Mouse (Mus musculus) neural tube, embryonic 14.5 days (tissue): ENCODE measurements around the gene En1. TPM values are rescaled to one million over a fixed set of nuclear protein-coding genes. Genes with fewer than 3 reads are reported as not detected.

ENCODE experiments used
- ATAC-seq: fragments of 200-750 bp; cut with Nextera tagmentation; 2 replicates; pipeline ENCODE4 v1.8.0; 2017; ENCODE audit warnings: low read depth, mild to moderate bottlenecking, moderate TSS enrichment, moderate library complexity
- H3K27ac ChIP-seq: fragments of 300-500 bp; sonication (generic); 2 replicates; pipeline ENCODE4 v1.5.1; 2014; ENCODE audit warnings: low read depth, mild to moderate bottlenecking, control low read depth, low read length, moderate library complexity, mixed read lengths
- H3K27me3 ChIP-seq: fragments of 300-500 bp; sonication (generic); 2 replicates; pipeline ENCODE4 v1.6.1; 2014; ENCODE audit warnings: low read length; ENCODE audit not compliant: control insufficient read depth, insufficient read depth
- H3K36me3 ChIP-seq: fragments of 300-500 bp; sonication (generic); 2 replicates; pipeline ENCODE4 v1.6.1; 2014; ENCODE audit warnings: low read length, mixed read lengths; ENCODE audit not compliant: control insufficient read depth, insufficient read depth
- H3K4me1 ChIP-seq: fragments of 300-500 bp; sonication (generic); 2 replicates; pipeline ENCODE4 v1.6.1; 2014; ENCODE audit warnings: low read length; ENCODE audit not compliant: control insufficient read depth, insufficient read depth
- H3K4me2 ChIP-seq: fragments of 300-500 bp; sonication (generic); 2 replicates; pipeline ENCODE4 v1.6.1; 2014; ENCODE audit warnings: mild to moderate bottlenecking, low read depth, low read length, control low read depth
- H3K4me3 ChIP-seq: fragments of 300-500 bp; sonication (generic); 2 replicates; pipeline ENCODE4 v1.5.1; 2014; ENCODE audit warnings: low read depth, low read length, control low read depth, mixed read lengths
- H3K9ac ChIP-seq: fragments of 300-500 bp; sonication (generic); replicated peaks from 2 replicates; pipeline ENCODE4 v1.6.1; 2014; ENCODE audit warnings: low read depth, mild to moderate bottlenecking, control low read depth, low read length, mixed read lengths
- H3K9me3 ChIP-seq: fragments of 300-500 bp; sonication (generic); 2 replicates; pipeline ENCODE4 v1.6.1; 2016; ENCODE audit warnings: low read length; ENCODE audit not compliant: control insufficient read depth
- WGBS: fragments of 180-500 bp; shearing (Covaris S2); extraction: QIAGEN DNeasy Blood & Tissue Kit; methylation state at CpG from one replicate; pipeline ENCODE4 v1.1.7; 2014; 5-methylcytosine and 5-hydroxymethylcytosine counted together
- polyA plus RNA-seq: library from polyadenylated mRNA; unstranded; fragments of >200 nt; fragmentation: Nextera tagmentation; extraction: Ambion mirVana; gene quantifications from 2 replicates; pipeline ENCODE4 v1.2.1, GENCODE M21; 2014

The En1 gene
- polyA plus RNA-seq, 1 experiment from 2014 or later = 2.1 TPM

DNA sequence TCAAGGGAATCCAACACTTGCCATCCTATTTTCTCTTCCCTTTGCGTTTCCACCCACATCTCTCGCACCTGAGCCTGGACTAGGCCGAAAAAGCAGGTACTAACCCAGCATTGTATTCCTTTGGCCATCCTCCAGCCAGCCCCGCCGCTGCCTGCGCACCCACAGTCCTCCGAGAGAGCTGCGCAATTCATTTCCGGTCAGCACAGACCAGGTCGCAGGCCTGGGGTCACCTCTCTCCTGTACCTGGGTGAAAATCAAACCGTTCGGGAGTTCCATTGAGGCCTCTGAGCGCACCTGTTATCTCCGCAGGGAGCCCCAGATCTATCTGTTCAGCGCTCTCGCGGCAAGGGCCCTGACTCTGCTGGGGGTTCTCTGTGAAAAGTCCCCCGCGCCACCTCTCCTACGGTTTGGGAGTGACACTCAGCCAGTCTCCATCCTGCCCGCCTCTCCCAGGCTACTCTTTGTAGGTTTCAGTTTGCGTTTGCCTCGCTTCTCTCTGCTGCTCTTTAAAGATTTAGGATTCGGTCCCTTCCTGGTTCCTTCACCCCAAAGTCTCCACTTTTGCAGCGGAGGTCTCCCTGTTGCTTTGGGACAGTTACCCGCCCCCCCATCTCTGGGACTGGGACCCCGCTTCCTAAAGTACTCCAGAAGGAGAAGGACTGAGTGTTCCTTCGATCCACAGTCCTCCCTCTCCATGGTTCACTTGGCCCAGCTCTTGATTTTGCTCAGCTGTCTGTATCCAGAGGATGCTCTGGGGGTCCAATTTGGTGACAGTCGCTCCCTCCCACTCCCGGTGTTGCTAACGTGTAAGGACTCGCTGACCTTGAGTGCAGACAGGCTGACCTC is 11.5 kb downstream of the En1 start:
- H3K4me2 ChIP-seq = no peak overlapping the region
- H3K36me3 ChIP-seq = no peaks in the 10 kb centered on the region
- H3K9ac ChIP-seq = no peak overlapping the region
- no peak overlapping the region for H3K4me3 ChIP-seq
- H3K27ac ChIP-seq = no peak overlapping the region
- peaks cover 89% of the 10 kb centered on the region for H3K27me3 ChIP-seq
- no peak for ATAC-seq
- no peaks in the 10 kb centered on the region for H3K9me3 ChIP-seq
- 2% methylated on average over 32 of the region's 32 CpGs for whole genome bisulfite sequencing
- no peaks in the 10 kb centered on the region for H3K4me1 ChIP-seq

- Histone ChIP-seq H3K4me3 (no peak overlapping the region), H3K4me1 (no peaks in the 10 kb centered on the region), H3K9me3 (no peaks in the 10 kb centered on the region), H3K36me3 (no peaks in the 10 kb centered on the region), H3K27me3 (peaks cover 81% of the 10 kb centered on the region), H3K9ac (no peak overlapping the region), H3K4me2 (no peak overlapping the region), H3K27ac (no peak overlapping the region)
- WGBS = under 1% methylated on average over 30 of the region's 30 CpGs
- ATAC-seq = no peak
Measured at GRCm38 (mm10) chr1:120614307-120615100, 12.3 kb downstream of the En1 start.

DNA sequence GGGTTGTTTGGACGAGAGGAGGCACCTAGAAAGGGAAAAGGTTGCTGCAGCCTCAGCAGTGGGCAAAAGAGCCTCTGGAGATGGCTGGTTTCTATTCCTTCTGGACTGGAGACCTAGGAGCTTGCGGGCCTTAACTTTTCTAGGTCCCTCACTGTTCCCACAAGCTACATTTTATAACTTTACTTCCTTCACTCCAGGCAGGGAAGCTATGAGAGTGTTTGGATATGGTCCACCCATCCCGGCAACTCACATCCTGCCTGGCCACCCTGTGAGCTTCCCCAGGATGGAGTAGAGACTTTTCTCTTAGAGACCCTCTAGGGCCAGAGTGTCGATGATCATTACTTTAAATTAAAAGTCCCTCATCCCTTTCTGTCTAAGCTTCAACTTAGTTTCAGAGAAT is 13.3 kb downstream of the En1 start:
- Histone ChIP-seq H3K4me1 (no peaks in the 10 kb centered on the region), H3K9me3 (no peaks in the 10 kb centered on the region), H3K36me3 (no peaks in the 10 kb centered on the region), H3K27ac (no peak overlapping the region), H3K4me3 (no peak overlapping the region), H3K9ac (no peak overlapping the region), H3K27me3 (peaks cover 75% of the 10 kb centered on the region), H3K4me2 (no peak overlapping the region)
- no peak for ATAC-seq
- WGBS = 2% methylated on average over 4 of the region's 4 CpGs

GRCm38 (mm10) chr1:120615927-120616326 is 13.7 kb downstream of the En1 start:
- ATAC-seq = peak; percentile 31; the same call in 1 of the 2 replicates
- no peaks in the 10 kb centered on the region for H3K36me3 ChIP-seq
- H3K4me1 ChIP-seq = no peaks in the 10 kb centered on the region
- WGBS = 2% methylated on average over 9 of the region's 9 CpGs
- no peak overlapping the region for H3K9ac ChIP-seq
- H3K27ac ChIP-seq = no peak overlapping the region
- no peak overlapping the region for H3K4me2 ChIP-seq
- peaks cover 71% of the 10 kb centered on the region for H3K27me3 ChIP-seq
- no peak overlapping the region for H3K4me3 ChIP-seq
- H3K9me3 ChIP-seq = no peaks in the 10 kb centered on the region

- H3K4me3 ChIP-seq = no peak overlapping the region
- WGBS = 15% methylated on average over 5 of the region's 5 CpGs
- H3K9ac ChIP-seq = no peak overlapping the region
- ATAC-seq = no peak
- no peaks in the 10 kb centered on the region for H3K4me1 ChIP-seq
- no peak overlapping the region for H3K27ac ChIP-seq
- H3K27me3 ChIP-seq = peaks cover 26% of the 10 kb centered on the region
- no peaks in the 10 kb centered on the region for H3K9me3 ChIP-seq
- H3K4me2 ChIP-seq = no peak overlapping the region
- H3K36me3 ChIP-seq = no peaks in the 10 kb centered on the region
Measured at GRCm38 (mm10) chr1:120621383-120621782, 19.2 kb downstream of the En1 start.

DNA sequence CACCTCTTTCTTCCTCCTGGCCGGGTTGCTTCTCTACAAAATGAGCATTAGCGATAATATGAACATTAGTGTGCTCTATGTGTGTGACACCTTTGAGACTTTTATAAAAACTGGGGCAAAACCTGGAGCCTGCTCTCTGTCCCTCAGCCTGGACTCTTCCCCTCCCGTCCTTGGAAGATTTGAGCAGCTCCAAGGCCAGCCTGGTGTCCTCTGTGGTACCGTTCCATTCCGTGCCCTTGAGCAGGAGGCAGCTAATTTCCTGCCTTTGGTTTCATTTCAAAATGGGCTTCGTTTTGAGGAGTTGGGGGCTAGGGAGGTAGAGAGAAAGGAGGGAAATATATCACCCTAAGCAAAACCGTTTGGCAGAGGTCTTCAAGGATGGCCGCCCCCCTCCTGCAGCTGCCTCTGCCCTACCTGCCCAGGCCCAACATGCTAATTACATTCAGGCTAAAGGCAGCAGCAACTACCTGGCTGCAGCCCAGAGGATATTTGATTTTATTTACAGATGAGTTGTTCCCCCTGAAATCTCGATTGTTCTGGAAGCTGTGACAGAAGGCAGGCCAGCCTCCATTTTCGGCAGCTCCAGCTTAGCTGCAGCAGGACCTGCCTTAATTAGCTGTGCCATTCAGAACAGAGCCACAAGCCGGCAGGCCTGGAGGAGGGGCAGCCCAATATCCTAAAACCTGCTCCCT is 24.9 kb downstream of the En1 start:
- H3K27me3 ChIP-seq = peaks cover 3% of the 10 kb centered on the region; the same call in 1 of the 2 replicates
- 51% methylated on average over 11 of the region's 11 CpGs for WGBS
- peak; percentile 60; the same call in 1 of the 2 replicates for ATAC-seq
- no peak overlapping the region for H3K4me3 ChIP-seq
- H3K4me2 ChIP-seq = no peak overlapping the region
- H3K4me1 ChIP-seq = no peaks in the 10 kb centered on the region
- H3K27ac ChIP-seq = no peak overlapping the region
- H3K9me3 ChIP-seq = no peaks in the 10 kb centered on the region
- no peak overlapping the region for H3K9ac ChIP-seq
- no peaks in the 10 kb centered on the region for H3K36me3 ChIP-seq

- no peak overlapping the region for H3K27ac ChIP-seq
- no peak for ATAC-seq
- H3K9ac ChIP-seq = no peak overlapping the region
- no peaks in the 10 kb centered on the region for H3K4me1 ChIP-seq
- H3K27me3 ChIP-seq = peaks cover 3% of the 10 kb centered on the region; the same call in 1 of the 2 replicates
- WGBS = 72% methylated on average over 4 of the region's 4 CpGs
- no peak overlapping the region for H3K4me3 ChIP-seq
- H3K4me2 ChIP-seq = no peak overlapping the region
- no peaks in the 10 kb centered on the region for H3K9me3 ChIP-seq
- no peaks in the 10 kb centered on the region for H3K36me3 ChIP-seq
Measured at GRCm38 (mm10) chr1:120627622-120628001, 25.4 kb downstream of the En1 start.

- 61% methylated on average over 9 of the region's 9 CpGs for WGBS
- H3K9ac ChIP-seq = no peak overlapping the region
- no peak for ATAC-seq
- no peaks in the 10 kb centered on the region for H3K9me3 ChIP-seq
- H3K27me3 ChIP-seq = peaks cover 3% of the 10 kb centered on the region; the same call in 1 of the 2 replicates
- no peak overlapping the region for H3K4me2 ChIP-seq
- H3K27ac ChIP-seq = no peak overlapping the region
- no peaks in the 10 kb centered on the region for H3K36me3 ChIP-seq
- no peaks in the 10 kb centered on the region for H3K4me1 ChIP-seq
- H3K4me3 ChIP-seq = no peak overlapping the region
Measured at GRCm38 (mm10) chr1:120628821-120629220, 26.6 kb downstream of the En1 start.
